Mouse (Mus musculus): Measurements from ENCODE around the gene Dock7.
"Not testable (repeated sequence)": the region's sequence is repeated elsewhere in the genome, so short reads cannot be mapped to it uniquely, and the experiment has no call there.

Gene Dock7

DNA sequence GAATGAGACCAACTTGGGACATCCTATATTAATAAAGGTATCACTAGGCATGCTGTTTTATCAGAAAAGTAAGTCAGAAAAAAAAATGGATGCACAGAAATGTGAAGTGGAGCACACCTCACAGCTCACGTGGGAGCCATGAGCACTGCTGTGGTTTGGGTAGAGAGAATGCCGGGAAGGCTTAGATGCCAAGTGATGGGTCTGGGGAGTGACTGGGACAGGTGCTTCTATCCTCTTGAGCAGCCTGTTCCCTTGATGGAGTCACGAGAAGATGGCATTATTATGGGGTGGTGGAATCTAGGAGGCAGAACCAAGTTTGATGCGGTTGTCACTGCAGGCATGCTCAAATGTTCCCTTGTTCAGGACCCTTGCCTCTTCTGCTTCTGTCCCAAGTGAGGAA is 109.7 kb downstream of the Dock7 start:
- DNase-seq (ENCODE audit: low read depth in 1 of 2, low spot score in 2 of 2), result no peak

DNA sequence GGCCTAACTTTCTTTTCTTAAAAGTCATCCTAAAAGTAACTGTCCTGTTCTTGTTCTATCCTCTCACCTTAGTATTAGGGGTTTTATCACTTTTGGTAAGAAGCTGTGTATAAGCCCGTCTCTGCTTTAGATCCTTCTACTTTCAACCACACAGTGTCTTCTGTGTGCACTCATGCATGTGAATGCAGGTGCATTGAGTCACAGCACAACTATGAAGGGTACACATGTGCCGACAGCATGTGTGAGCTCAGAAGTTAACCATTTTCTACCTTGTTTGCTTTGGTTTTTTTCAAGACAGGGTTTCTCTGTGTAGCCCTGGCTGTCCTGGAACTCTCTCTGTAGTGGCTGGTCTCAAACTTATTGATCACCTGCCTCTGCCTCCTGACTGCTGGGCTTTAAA is 114.4 kb downstream of the Dock7 start:
- no peak for DNase-seq (ENCODE audit: low read depth in 1 of 2, low spot score in 2 of 2)

DNA sequence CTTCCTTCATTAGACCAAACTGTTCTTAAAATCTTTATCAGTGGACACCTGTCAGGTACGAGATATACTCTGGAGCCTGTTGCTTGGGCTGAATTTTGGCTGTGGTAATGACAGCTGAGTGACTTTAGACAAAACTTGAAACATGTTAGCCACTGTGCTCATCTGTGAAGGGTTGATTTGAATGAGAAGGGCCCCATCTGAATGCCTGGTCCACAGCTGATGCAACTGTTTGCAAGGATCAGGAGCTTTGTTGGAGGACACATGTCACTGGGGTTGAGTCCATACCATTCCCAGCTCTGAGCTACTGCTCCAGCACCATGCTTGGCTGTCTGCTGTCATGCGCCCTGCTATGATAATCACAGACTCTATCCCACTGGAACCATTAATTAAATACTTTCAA is 115.1 kb downstream of the Dock7 start:
- DNase-seq (ENCODE audit: low read depth in 1 of 2, low spot score in 2 of 2), result no peak

DNA sequence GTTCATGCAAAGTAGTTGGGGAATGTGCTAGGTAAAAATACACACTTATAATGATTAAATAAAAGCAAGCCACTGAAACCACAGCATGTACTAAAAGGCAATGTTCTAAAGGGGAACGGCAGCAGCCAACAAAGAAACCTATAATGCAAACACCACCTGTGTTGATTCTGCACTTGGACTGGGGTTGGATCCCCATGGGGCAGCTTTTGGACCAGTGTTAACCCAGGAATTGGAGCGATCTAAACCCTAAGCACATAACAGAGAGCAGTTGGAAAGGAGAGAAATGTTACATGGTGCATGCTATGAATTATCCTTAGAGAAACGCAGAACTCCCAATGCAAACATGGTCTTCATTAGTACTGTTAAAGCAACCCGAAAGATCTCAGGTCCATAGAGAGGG is 127.2 kb downstream of the Dock7 start:
- no peak for DNase-seq (ENCODE audit: low read depth in 1 of 2, low spot score in 2 of 2)

DNA sequence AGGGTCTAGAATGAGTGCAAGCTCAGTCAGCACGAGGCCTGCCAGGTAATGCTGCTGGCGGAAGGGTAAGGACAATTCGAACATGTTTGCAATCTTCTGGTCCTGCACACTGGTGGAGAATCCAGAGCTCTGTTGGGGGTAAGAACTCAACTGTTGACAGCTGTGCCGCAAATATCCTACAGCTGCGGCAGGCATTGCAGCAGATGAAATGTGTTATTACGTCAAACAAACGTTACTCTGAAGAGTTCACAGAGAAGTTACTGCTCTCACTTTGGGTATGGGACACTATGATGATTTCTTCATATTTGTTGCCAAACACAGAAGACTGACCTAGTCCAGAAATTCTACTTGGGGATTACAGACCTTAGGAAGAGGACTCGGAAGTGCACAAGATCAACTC is 136.0 kb downstream of the Dock7 start:
- no peak for DNase-seq (ENCODE audit: low read depth in 1 of 2, low spot score in 2 of 2)

DNA sequence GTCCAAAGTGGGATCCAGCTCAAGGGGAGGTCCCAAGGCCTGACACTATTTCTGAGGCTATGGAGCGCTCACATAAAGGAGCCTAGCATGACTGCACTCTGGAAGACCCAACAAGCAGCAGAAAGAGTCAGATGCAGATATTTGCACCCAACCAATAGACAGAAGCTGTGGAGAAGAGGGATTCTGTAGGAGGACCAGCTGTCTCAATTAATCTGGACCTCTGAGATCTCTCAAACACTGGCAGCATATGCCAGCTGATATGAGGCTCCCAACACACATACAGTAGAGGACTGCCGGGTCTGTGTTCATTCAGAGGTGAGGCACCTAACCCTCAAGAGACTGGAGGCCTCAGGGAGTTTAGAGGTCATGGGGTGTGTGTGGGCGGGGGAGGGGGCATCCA is 140.7 kb downstream of the Dock7 start:
- not testable (repeated sequence) for DNase-seq (ENCODE audit: low read depth in 1 of 2, low spot score in 2 of 2)

DNA sequence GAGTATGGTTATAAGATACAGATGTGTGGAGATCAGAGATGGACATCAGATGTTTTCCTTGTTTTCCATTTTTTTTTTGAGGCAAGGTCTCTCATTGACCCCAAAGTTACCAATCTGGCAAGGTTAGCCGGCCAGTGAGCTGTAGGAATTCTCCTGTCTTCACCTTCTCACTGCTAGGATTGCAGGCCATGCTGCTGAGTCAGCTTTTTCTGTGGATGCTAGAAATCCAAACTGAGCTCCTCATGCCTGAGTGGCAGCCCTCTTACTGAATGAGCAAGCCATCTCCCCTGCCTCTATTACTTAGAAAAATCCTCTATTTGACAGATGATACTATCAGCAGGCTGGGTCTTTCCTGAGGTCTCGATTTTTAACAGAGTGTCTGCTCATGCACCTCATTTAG is 142.0 kb downstream of the Dock7 start:
- DNase-seq (ENCODE audit: low read depth in 1 of 2, low spot score in 2 of 2), result no peak

DNA sequence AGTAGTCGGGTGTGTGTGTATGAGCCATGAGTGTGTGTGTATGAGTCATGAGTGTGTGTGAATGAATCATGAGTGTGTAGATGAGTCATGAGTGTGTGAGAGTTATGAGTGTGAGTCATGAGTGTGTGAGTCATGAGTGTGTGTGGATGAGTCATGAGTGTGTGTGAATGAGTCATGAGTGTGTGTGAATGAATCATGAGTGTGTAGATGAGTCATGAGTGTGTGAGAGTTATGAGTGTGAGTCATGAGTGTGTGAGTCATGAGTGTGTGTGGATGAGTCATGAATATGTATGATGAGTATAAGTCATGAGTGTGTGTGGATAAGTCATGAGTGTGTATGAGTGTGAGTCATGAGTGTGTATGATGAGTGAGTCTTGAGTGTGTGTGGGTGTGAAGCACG is 142.4 kb downstream of the Dock7 start:
- DNase-seq (ENCODE audit: low read depth in 1 of 2, low spot score in 2 of 2), result not testable (repeated sequence)

DNA sequence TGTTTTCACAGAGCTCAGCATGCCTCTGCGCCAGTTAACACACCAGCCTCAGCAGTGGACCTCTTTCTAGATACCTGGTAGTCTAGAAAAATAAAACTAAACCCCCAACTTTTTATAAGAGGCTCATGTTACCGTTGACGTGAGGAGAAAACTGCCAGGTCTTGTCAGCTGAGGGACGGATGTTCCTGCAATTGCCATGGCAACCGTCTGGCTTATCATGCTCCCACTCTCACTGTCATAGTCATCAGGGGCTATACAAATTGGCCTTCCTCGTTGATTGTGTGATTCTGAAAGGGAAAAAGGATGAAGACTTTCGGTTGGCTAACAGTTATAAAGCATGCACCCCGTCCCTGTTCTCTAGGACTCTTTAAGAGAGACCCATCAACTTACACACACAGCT is 145.0 kb downstream of the Dock7 start:
- no peak for DNase-seq (ENCODE audit: low read depth in 1 of 2, low spot score in 2 of 2)

DNA sequence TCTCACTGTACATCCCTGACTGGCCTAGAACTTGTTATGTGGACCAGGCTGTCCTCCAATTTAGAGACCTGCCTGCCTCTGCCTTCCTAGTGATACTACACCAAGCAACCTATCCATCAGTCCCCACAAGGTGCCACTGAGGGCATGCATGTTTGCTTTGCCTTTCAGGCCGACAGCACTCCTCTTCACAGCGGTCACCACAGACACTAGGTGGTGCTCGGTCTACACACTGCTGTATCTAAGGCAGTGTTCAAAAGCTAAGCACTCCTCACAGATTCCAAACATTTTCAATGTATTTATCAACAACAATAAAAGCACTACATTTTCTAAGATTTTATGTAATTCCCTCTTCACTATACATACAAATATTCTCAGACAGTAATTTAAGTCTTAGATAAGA is 150.8 kb downstream of the Dock7 start:
- no peak for DNase-seq (ENCODE audit: low read depth in 1 of 2, low spot score in 2 of 2)

DNA sequence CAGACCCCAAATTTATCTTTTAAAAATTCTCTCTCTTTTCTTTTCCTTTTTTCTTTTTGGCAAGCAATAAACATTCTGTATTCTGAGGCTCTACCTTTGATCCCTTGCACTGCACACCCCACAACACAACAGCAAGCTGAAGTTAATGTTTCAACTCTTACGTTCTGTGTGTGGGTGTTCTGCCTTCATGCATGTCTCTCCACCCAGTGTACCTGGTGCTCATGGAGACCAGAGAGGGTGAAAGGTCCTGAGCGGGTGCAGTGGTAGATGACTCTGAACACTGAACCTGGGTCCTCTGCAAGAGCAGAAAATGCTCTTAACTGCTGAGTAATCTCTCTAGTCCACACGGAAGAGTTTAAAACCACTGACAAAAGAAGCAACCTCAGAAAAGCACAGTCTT is 160.5 kb downstream of the Dock7 start:
- no peak for DNase-seq (ENCODE audit: low read depth in 1 of 2, low spot score in 2 of 2)

DNA sequence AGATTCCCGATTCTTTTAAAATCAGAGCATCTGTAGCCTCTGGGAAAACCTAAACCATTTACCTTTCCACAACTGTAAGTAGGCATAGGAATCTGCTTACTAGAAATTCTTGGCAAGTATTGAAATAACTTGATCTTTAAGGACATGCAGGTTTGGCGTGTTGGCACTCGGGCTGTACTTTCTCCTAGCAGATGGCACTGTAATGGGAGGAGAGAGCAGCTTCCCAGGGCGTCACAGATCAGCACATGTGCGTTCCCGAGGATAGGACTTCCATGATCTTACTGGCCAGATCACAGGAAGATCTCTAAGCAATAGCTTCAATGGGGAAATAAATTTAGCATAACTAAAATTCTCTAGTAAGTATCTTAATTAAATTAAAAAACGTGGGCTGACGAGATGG is 164.7 kb downstream of the Dock7 start:
- no peak for DNase-seq (ENCODE audit: low read depth in 1 of 2, low spot score in 2 of 2)

DNA sequence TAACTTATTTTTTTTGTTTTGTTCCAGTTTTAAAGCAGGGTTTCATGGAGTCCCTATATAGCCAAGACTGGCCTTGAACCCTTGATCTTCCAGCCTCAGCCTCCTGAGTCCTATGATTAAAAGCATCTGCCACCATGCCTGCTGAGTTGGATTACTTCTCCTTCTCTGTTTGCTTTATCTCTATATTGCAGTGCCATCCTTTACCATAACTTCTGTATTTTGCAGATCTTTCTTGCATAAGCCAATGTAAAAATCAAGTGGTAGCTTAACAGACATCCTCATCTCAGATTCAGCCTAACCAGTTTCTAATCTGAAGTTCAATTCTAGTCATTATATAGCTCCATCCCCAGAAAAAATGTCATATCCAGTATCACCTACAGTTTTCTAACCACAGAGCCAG is 170.2 kb downstream of the Dock7 start:
- DNase-seq (ENCODE audit: low read depth in 1 of 2, low spot score in 2 of 2), result no peak

DNA sequence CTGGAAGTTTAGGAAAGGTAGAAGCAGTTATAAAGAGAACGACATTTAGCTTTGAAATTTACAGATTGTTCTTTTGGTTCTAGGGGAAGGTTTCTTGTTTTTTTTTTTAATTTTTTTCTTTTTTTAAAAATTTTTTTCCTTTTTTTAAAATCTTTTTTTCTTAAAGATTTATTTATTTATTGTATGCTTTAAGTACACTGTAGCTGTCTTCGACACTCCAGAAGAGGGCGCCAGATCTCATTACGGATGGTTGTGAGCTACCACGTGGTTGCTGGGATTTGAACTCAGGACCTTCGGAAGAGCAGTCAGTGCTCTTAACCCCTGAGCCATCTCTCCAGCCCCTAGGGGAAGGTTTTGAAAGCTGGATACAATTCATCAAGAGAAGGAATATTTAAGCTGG is 182.5 kb downstream of the Dock7 start:
- not testable (repeated sequence) for DNase-seq (ENCODE audit: low read depth in 1 of 2, low spot score in 2 of 2)

DNA sequence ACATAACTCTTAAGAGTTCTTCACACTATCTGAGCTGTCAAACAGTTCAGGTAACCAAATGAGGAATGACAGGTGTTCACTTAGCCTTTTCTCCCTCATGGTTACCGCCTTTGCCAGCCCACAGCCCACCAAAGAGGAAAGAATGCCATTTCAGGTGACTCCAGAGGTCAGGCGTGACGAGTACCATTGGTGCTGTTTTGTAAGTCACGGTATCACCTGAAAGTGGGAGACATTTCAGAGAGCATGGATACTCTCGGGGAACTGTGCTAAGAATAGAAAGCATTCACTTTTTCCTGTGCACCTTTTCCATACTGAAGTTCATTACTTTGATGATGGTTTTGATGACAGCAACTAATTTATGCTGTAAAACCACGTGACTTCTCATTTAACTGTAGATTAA is 184.7 kb downstream of the Dock7 start:
- no peak for DNase-seq (ENCODE audit: low read depth in 1 of 2, low spot score in 2 of 2)

DNA sequence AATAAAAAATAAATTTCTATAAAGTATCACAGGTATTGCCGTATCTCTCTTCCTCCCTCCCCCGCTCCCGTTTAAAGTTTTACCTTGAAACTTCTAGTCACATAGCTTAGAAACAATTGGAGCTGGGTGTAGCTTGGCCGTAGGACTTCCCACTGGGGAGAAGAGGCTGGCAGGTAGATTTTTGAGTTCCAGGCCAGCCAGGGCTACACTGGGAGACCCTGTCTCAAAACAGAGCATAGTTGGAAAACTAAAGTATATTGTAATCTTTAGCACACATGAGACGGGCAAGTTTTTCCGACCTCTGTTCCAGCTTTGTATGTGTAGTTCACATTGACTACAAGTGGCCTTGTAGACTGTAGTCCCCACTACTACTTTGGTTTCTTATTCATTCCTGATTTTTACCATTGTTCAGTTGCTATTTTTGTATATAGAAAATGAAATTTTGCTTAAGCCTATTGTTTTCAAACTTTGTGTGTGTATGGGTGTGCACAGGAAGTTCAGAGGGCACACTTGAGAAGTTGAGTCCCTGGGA is 195.4 kb downstream of the Dock7 start:
- no peak for DNase-seq (ENCODE audit: low read depth in 1 of 2, low spot score in 2 of 2)

DNA sequence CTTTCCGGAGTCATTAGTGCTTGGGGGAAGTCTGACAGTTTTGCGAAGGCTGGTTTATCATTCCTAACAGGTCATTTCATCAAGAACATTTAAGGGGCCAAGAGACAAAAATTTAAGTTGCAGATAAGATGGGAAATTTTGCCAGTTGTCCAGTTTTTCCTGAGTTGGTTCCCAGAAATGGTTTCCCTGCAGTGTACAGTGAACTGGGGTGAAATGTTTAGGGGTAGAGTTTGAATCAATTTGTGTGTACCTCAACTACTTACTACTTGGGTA is 195.9 kb downstream of the Dock7 start:
- DNase-seq (ENCODE audit: low read depth in 1 of 2, low spot score in 2 of 2), result no peak

DNA sequence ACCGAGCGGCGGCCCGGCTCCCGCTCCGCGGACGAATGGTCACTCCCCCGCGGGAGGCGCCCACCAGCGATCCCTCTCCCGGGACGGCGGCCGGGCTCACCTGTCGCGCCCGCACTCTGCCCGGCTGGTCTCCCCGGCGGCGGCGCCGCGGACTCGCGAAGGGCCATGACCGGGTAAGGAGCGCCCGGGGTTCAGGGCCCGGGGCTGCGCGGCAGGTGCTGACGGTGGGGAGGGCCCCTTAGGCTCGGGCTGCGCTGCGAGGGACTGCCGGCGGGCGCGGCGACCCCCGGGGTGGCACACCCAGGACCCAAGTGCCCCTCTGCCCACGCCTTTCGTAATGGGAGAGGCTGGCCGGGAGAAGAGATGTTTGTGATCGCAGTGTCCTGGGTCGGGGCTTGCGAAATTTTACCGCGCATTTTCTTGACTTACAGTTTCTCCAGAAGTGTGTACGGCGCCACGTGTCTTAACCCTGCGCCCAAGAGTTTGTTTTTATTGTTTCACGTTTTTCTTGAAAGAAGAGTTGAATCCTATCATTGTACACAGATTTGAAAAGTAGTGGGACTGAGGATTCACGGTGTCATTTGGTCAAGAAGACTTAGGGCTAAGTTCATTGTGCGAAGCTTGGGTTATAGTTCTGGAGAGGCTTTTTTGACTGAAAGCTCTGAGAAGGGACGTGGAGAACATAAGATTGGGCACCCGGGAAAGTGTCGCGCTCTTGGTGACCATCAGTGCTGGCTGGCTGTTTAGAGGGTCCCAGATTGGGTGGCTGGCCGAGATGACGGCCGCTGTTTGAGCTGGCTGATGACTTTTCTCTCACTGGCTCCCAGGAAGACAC is 196.4 kb downstream of the Dock7 start:
- peak in 1 of 2 experiments; percentile 6 for DNase-seq (ENCODE audit: low read depth in 1 of 2, low spot score in 2 of 2)

DNA sequence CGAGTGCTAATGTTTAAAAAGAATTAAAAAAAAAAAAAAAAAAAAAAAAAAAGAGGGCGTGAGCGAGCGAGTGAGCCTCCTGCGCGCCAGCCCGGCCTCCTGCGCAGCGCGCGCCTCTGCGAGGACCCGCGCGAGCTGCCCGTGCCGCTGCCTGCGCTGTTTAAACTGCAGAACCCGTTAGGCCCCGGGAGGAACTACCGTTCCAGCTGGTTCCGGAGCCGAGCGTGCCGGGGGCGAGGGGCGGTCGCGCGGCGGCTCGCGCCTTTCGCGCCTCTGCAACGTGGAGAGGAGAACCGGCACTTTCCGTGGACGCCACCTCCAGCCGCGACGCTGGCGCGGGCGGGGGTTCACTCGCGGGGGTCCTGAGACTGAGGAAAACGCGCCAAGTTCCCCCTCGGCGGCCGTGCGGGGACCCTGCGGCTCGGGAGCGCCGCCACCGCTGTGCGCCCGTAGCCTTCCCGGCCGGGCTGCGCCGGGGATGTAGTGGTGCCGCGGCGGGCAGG is 197.1 kb downstream of the Dock7 start, which contains the start of gene Usp1:
Gene Usp1, plus strand, starts transcription at position 243 of the 503 bp plus-strand sequence.
- peak in 1 of 2 experiments; percentile 70 for DNase-seq (ENCODE audit: low read depth in 1 of 2, low spot score in 2 of 2)

DNA sequence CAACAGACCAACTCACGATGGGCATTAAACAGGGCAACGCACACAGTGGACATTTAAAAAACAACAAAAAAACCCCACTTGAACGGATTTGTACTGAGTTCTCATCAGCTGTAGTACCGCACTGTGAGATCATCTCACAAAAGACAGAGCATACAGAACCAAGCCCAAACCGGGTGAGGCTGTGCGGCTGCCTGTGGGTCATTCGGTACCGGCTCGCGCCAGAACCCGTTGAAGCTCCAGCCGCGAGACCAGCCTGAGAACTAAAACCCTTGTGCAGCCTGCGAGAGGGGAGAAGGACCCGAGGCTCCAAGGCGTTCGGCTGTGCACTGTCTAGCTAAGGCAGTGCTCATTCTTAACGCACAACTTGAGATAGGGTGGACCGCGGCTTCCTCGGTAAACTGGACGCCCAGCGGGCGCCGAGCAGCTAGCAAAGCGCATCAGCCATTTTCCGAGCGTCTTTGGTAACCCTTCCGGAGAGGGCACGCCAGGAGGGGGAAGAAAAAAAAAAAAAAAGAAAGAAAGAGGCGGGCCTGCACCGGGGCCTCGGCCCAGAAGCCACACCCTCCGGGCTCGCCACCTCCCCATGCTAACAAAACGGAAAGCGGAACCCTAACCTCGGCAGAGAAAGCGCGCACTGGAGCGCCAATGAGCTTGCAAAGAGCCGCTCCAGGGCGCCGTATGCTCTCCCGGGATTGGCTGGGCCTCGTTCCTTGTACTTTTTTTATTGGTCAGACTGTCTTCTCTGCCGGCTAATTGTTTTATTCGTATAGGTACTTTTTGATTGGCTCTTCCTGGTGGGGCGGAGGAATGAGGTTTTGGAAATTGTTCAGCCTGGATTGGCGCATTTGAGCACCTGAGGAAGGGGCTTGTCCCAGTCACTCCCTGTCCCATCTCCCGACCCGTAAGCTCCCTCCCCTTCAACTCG is 197.8 kb downstream of the Dock7 start:
- peak; percentile 91 to 95 for DNase-seq (ENCODE audit: low read depth in 1 of 2, low spot score in 2 of 2)

DNA sequence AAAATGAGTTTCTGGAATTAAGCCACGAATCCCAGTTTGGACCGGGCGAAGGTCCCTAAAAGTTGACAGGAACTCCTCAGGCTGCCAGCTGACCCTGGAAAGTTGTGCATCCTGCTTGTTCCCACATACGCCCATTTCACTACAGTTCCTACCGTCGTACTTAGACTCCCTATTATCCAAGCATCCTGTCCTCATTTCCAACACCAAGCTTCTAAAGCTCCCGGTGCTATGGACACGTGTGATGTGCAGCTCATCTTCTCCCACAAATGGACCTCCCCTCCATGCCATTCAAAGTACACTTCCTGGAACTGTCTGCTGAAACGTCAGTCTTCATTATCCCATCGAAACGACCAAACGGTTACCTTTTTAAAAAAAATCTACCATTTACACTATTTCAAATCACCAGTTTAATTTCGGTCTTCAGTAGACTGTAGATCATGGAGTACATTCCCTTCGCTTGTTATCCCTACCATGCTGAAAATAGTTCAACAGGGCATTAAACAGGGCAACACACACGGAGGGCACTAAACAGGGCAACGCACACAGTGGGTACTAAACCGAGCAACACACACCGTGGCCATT is 198.6 kb downstream of the Dock7 start:
- DNase-seq (ENCODE audit: low read depth in 1 of 2, low spot score in 2 of 2), result peak in 1 of 2 experiments; percentile 1

DNA sequence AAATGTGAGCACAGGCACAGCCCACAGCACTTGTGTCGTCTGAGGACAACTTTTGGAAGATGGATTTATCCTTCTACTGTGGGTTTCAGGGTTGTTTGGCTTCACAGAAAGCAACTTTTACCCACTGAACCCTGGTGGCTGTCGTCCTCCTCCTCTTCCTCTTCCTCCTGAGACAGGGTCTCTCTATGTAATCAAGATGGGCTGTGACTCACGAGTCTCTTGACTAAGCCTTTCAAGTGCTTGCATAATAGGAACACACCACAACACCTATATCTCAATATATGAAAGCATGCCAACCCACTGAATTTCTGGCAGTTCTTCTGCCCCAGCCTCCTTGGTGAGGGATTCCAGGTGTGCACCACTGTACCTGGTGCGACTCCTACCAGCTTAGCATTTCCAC is 199.8 kb downstream of the Dock7 start:
- no peak for DNase-seq (ENCODE audit: low read depth in 1 of 2, low spot score in 2 of 2)

Measured in monocyte, adult 2 months (primary cell).